Mouse (Mus musculus): ENCODE results near the gene H6pd.

DNA sequence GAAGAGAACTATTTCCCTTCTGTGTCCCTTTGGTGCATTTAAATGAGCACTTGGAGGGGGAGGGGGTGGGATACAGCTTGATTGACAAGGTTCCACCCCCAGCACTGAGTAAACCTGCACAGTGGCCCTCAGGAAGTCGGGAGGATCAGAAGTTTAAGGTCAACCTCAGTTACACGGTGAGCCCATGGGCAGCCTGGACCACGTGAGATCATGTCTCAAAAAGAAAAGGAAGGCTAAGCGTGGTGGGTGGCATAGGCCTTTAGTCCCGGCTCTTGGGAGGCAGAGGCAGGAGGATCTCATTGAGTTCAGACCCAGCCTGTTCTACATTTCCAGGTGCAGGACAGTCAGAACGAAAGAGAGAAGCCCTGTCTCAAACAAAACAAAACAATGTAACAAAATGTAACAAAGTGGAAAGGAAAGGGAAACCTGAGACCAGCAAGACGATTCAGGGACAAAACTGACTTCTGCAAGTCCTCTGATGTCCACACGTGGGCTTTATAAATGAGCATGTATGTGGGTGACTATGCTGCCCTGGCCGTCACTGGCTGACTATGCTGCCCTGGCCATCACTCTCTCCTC, 31.3 kb upstream of the H6pd start:
- TF ChIP-seq POLR2A (IDR thresholded peaks at IDR 0.05; ENCODE audit: control insufficient read depth, low read depth, low read length) = no peak
- TF ChIP-seq CTCF (IDR thresholded peaks at IDR 0.05; ENCODE audit: control insufficient read depth, insufficient read depth, insufficient replicate concordance, low read depth, low read length) = no peak

Measured in testis, adult 2 months (tissue).